Mouse (Mus musculus): Measurements from ENCODE around the gene Gm13694.

- TF ChIP-seq EP300 (IDR thresholded peaks at IDR 0.05; ENCODE audit: low read depth) (no peak), CTCF (IDR thresholded peaks at IDR 0.05; ENCODE audit: low read depth) (no peak)
Observed at GRCm38 (mm10) chr2:84018330-84018729, 39.6 kb downstream of the Gm13694 start.

Data from liver, postnatal 0 days (tissue).